ENCODE assay signal across 8 mouse cellular contexts in genomic region chr8:46210404-46211315, GRCm38 (mm10). TPM values are rescaled to one million over a fixed set of nuclear protein-coding genes. Genes with fewer than 3 reads are reported as not detected.
DNase-seq lines count a peak whose midpoint lies in the region; ATAC-seq and TF ChIP-seq lines count a peak whose summit lies in the region.

TSS of gene Slc25a4 (minus strand) at chr8:46211284.

- intact Hi-C loops in heart, postnatal 25 days (cut with DNase I): no loop called here

- peak within 1 kb of the TSS; percentile 88 for H3K4me2 ChIP-seq in forebrain, embryonic 15.5 days (replicated peaks)

- WGBS in forebrain, embryonic 15.5 days: under 1% methylated on average over 80 of the region's 84 CpGs
- WGBS in lung, adult 2 months: under 1% methylated on average over 84 of the region's 84 CpGs

- TF ChIP-seq CTCF in E14TG2a.4 (conservative IDR thresholded peaks at IDR 0.05; ENCODE audit: low read length): no peak
- TF ChIP-seq CTCF in lung, adult 2 months (IDR thresholded peaks at IDR 0.05; ENCODE audit: insufficient read depth, low read length): no peak

- peak; percentile 95 for ATAC-seq in cerebellum, adult (ENCODE audit: insufficient number of reproducible peaks, low FRiP score, low TSS enrichment)
- ATAC-seq in forebrain, embryonic 15.5 days (replicated peaks): peak; percentile 98
- ATAC-seq in neutrophil, adult 5-6 weeks (ENCODE audit: extremely low read depth, insufficient number of reproducible peaks, low FRiP score, poor library complexity, severe bottlenecking): peak; percentile 79

- peak; percentile 99 for TF ChIP-seq POLR2A in lung, adult 2 months (IDR thresholded peaks at IDR 0.05; ENCODE audit: borderline replicate concordance, extremely low read depth, low read depth, low read length)

- H3K4me1 ChIP-seq in E14TG2a.4 (replicated peaks; ENCODE audit: low read depth, low read length): peaks cover 52% of the 10 kb centered on the region
- H3K4me1 ChIP-seq in forebrain, embryonic 15.5 days: peaks cover 38% of the 10 kb centered on the region
- peaks cover 9% of the 10 kb centered on the region for H3K4me1 ChIP-seq in lung, adult 2 months (ENCODE audit: control insufficient read depth, insufficient read depth, low read length)

- H3K27me3 ChIP-seq in E14TG2a.4 (ENCODE audit: insufficient read depth, low read length): peaks cover 56% of the 10 kb centered on the region
- no peaks in the 10 kb centered on the region for H3K27me3 ChIP-seq in forebrain, embryonic 15.5 days

- H3K9me3 ChIP-seq in E14TG2a.4 (ENCODE audit: low read length): peaks cover 10% of the 10 kb centered on the region; the same call in 1 of the 2 replicates
- no peaks in the 10 kb centered on the region for H3K9me3 ChIP-seq in forebrain, embryonic 15.5 days

- peak within 1 kb of the TSS; percentile 96 for H3K9ac ChIP-seq in forebrain, embryonic 15.5 days (replicated peaks)

- peak; percentile 96 for DNase-seq in heart, postnatal 25 days (ENCODE audit: low spot score)
- peak; percentile 96 for DNase-seq in layer of hippocampus, adult 18-20 months (ENCODE audit: low spot score in 2 of 2)
- peak; percentile 96 for DNase-seq in lung, adult 2 months
- DNase-seq in thymus, adult 18-20 months: peak; percentile 91 to 93

- H3K4me3 ChIP-seq in E14TG2a.4 (replicated peaks; ENCODE audit: low read length): peak within 1 kb of the TSS; percentile 82
- H3K4me3 ChIP-seq in forebrain, embryonic 15.5 days: peak within 1 kb of the TSS; percentile 80
- peak within 1 kb of the TSS; percentile 88 for H3K4me3 ChIP-seq in lung, adult 2 months (replicated peaks; ENCODE audit: extremely low read depth, low read depth, low read length)

- H3K36me3 ChIP-seq in E14TG2a.4 (ENCODE audit: insufficient read depth, low read length): peaks cover 45% of the 10 kb centered on the region
- H3K36me3 ChIP-seq in forebrain, embryonic 15.5 days: peaks cover 34% of the 10 kb centered on the region

- peak within 1 kb of the TSS; percentile 97 for H3K27ac ChIP-seq in forebrain, embryonic 15.5 days (replicated peaks)

RNA-seq across cellular contexts. Expression of gene Slc25a4, which starts in this region (rescaled TPM):
- 656 and 691 TPM in 2 replicates for polyA plus RNA-seq in forebrain, embryonic 15.5 days (2015; fragmentation: Nextera tagmentation; extraction: Ambion mirVana)
- total RNA-seq in heart, postnatal 25 days (2021): 1,000 to 10,000 TPM; 5,468 to 5,495 TPM
- 100 to 1,000 TPM; 542 to 549 TPM for total RNA-seq in layer of hippocampus, adult 18-20 months (2021)
- polyA plus RNA-seq in lung, adult 2 months (2012; rRNA removed): 293 and 360 TPM in 2 replicates
- 26.7 and 45.7 TPM in 2 replicates for total RNA-seq in neutrophil, adult 5-6 weeks (2017)

Comparison
In these comparisons a context has a peak if more than half of its experiments do, and no peak if none do; other contexts are left out.
1. Peak in every context shown above with its lines: DNase-seq, ATAC-seq, H3K4me3 ChIP-seq and H3K27ac ChIP-seq.
2. RNA of gene Slc25a4 (total RNA-seq): 5,468 to 5,495 TPM in heart, postnatal 25 days and 542 to 549 TPM in layer of hippocampus, adult 18-20 months; 26.7 to 45.7 TPM in neutrophil, adult 5-6 weeks; every median in the first group is over 10 times any median in the second.
3. RNA of gene Slc25a4 (total RNA-seq): 5,468 to 5,495 TPM in heart, postnatal 25 days; 542 to 549 TPM in layer of hippocampus, adult 18-20 months; every median in the first group is over 4 times any median in the second.